Mouse (Mus musculus): Measurements from ENCODE around the gene Ccdc33. TPM values are rescaled to one million over a fixed set of nuclear protein-coding genes. Genes with fewer than 3 reads are reported as not detected.

The Ccdc33 gene
- polyA plus RNA-seq, 1 experiment from 2014 or later: 0.17 TPM

DNA sequence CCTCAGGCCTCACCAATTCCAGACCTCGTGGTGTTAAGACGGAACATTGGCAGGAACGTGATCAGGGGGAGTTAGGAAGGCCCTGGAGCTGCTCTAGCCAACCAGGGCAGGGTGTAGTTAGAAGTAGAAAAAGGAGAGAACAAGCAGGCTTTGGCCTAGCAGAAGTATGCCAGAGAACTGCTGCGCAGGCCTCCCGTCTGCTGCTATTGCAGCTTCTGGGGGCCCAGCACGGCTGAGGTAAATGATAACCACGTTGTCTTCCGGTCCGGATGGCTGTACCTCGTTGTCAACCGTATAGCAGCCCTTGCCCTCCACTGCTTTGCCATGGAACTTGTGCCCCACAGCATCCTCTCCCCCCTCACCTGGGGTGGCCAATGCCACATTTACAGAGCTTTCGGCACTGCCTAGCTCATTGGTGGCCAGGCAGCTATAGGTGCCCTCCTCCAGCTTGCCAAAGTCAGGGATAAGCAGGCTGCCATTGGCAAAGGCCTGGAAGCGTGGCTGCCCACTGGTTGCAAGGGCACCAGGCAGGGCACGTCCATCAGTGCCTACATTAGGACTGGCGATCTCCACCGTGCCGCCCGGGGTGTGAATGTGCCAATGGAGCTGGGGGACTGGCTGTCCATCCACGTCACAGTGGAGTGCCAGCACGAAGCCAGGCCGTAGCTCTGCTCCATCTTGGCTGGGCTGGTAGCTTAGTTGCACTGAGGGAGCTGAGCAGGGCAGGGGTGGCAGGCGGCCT lies 38.4 kb upstream of the Ccdc33 start:
- H3K9ac ChIP-seq (ENCODE audit: low read length): no peak overlapping the region; the same call in 1 of the 2 replicates
- H3K9me3 ChIP-seq (ENCODE audit: control insufficient read depth, low read length): no peaks in the 10 kb centered on the region
- peaks cover 5% of the 10 kb centered on the region; the same call in 1 of the 2 replicates for H3K36me3 ChIP-seq (ENCODE audit: control insufficient read depth, insufficient read depth, low read length)
- H3K4me1 ChIP-seq (ENCODE audit: control insufficient read depth, insufficient read depth, low read length): peaks cover 50% of the 10 kb centered on the region
- WGBS: 87% methylated on average over 22 of the region's 22 CpGs
- ATAC-seq (ENCODE audit: insufficient number of reproducible peaks, low FRiP score, low TSS enrichment, low read depth) (no peak), DNase-seq (ENCODE audit: low spot score) (no peak)
- peak overlapping the region; percentile 47 for H3K4me2 ChIP-seq (ENCODE audit: low read depth, severe bottlenecking)
- peak overlapping the region; percentile 92; the same call in 1 of the 2 replicates for H3K27ac ChIP-seq (replicated peaks; ENCODE audit: low read depth, low read length)
- H3K4me3 ChIP-seq (ENCODE audit: low read depth, low read length): no peak overlapping the region; the same call in 1 of the 2 replicates
- no peaks in the 10 kb centered on the region for H3K27me3 ChIP-seq (ENCODE audit: control insufficient read depth, insufficient read depth, low read length)

DNA sequence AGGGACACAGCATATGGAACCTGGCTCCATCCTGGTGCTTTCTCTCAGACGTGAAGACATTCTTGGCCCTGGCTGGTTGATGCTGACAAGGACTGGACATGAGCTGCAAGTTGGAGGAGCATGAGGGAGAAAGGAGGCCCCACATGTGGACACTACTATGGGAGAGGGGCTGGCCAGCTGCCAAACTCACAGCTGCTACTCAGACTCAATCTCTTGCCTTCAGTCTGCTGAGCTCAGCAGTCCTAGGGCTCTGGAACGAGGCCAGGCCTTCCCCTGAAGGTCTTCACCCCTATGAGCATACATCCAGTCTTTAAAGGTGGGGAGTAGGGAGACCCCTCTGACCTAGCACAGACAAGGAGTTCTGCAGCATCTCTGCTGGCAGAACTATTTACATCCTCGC lies 36.7 kb upstream of the Ccdc33 start:
- Histone ChIP-seq H3K27me3 (ENCODE audit: control insufficient read depth, insufficient read depth, low read length) (no peaks in the 10 kb centered on the region), H3K9me3 (ENCODE audit: control insufficient read depth, low read length) (no peaks in the 10 kb centered on the region), H3K9ac (ENCODE audit: low read length) (no peak overlapping the region), H3K27ac (replicated peaks; ENCODE audit: low read depth, low read length) (peak overlapping the region; percentile 15; the same call in 1 of the 2 replicates), H3K4me3 (ENCODE audit: low read depth, low read length) (no peak overlapping the region), H3K4me1 (ENCODE audit: control insufficient read depth, insufficient read depth, low read length) (peaks cover 49% of the 10 kb centered on the region), H3K36me3 (ENCODE audit: control insufficient read depth, insufficient read depth, low read length) (peaks cover 5% of the 10 kb centered on the region; the same call in 1 of the 2 replicates), H3K4me2 (ENCODE audit: low read depth, severe bottlenecking) (no peak overlapping the region)
- DNase-seq (ENCODE audit: low spot score): no peak
- WGBS: 58% methylated on average over 3 of the region's 3 CpGs
- no peak for ATAC-seq (ENCODE audit: insufficient number of reproducible peaks, low FRiP score, low TSS enrichment, low read depth)

DNA sequence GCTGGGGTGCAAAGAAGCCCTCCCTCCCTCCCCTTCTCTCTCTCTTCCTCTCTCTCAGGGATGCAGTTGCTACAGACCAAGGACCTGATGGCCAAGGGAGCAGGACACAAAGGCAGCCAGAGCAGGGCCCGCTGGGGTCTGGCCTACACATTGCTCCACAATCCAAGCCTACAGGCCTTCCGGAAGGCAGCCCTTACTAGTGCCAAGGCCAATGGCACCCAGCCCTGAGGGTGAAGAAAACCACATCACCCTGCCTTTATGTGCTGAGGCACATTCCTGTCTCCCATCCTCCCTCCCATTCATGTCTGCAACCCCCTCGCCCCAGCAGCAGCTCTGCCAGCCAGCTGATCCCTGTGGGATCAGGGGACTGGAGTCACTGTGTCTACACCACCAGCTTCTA lies 34.5 kb upstream of the Ccdc33 start:
- H3K4me3 ChIP-seq (ENCODE audit: low read depth, low read length): no peak overlapping the region
- DNase-seq (ENCODE audit: low spot score) (no peak), ATAC-seq (ENCODE audit: insufficient number of reproducible peaks, low FRiP score, low TSS enrichment, low read depth) (no peak)
- no peaks in the 10 kb centered on the region for H3K9me3 ChIP-seq (ENCODE audit: control insufficient read depth, low read length)
- WGBS: 82% methylated on average over 3 of the region's 3 CpGs
- no peak overlapping the region for H3K9ac ChIP-seq (ENCODE audit: low read length)
- H3K4me2 ChIP-seq (ENCODE audit: low read depth, severe bottlenecking): no peak overlapping the region
- H3K4me1 ChIP-seq (ENCODE audit: control insufficient read depth, insufficient read depth, low read length): peaks cover 27% of the 10 kb centered on the region
- H3K27me3 ChIP-seq (ENCODE audit: control insufficient read depth, insufficient read depth, low read length): no peaks in the 10 kb centered on the region
- H3K36me3 ChIP-seq (ENCODE audit: control insufficient read depth, insufficient read depth, low read length): peaks cover 8% of the 10 kb centered on the region
- peak overlapping the region; percentile 40; the same call in 1 of the 2 replicates for H3K27ac ChIP-seq (replicated peaks; ENCODE audit: low read depth, low read length)

DNA sequence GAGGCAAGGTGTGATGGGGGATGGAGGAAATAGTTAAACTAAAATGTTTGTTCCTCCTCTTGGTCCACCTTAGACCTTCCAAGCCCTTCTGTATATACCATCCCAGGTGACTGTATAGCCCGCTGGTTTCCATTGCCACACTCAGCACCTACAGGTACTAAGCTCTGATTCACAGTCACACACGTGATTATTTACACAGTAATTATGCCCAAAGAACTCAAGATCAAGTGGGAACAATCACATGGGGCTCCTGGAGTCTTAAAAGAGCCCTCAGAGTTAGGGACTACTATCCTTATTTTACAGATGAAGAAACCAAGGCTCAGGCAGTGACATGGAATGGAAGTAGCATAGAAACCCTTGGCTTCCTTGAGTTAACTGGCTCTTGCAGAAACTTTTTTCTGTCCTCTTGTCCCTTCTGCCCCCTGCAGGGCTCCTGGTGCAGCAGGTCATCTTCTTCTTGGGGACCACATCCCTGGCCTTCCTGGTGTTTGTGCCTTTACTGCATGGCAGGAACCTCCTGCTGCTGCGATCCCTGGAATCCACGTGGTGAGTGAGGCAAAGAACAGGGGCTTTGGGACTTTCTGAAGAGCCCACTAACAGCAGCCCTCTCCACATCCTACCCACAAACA lies 32.2 kb upstream of the Ccdc33 start:
- no peak for ATAC-seq (ENCODE audit: insufficient number of reproducible peaks, low FRiP score, low TSS enrichment, low read depth)
- no peak for DNase-seq (ENCODE audit: low spot score)
- no peak overlapping the region for H3K4me3 ChIP-seq (ENCODE audit: low read depth, low read length)
- peaks cover 8% of the 10 kb centered on the region for H3K36me3 ChIP-seq (ENCODE audit: control insufficient read depth, insufficient read depth, low read length)
- WGBS: 77% methylated on average over 4 of the region's 4 CpGs
- H3K27me3 ChIP-seq (ENCODE audit: control insufficient read depth, insufficient read depth, low read length): no peaks in the 10 kb centered on the region
- H3K4me2 ChIP-seq (ENCODE audit: low read depth, severe bottlenecking): no peak overlapping the region
- peaks cover 14% of the 10 kb centered on the region for H3K4me1 ChIP-seq (ENCODE audit: control insufficient read depth, insufficient read depth, low read length)
- no peak overlapping the region for H3K9ac ChIP-seq (ENCODE audit: low read length)
- no peaks in the 10 kb centered on the region for H3K9me3 ChIP-seq (ENCODE audit: control insufficient read depth, low read length)
- H3K27ac ChIP-seq (replicated peaks; ENCODE audit: low read depth, low read length): no peak overlapping the region

DNA sequence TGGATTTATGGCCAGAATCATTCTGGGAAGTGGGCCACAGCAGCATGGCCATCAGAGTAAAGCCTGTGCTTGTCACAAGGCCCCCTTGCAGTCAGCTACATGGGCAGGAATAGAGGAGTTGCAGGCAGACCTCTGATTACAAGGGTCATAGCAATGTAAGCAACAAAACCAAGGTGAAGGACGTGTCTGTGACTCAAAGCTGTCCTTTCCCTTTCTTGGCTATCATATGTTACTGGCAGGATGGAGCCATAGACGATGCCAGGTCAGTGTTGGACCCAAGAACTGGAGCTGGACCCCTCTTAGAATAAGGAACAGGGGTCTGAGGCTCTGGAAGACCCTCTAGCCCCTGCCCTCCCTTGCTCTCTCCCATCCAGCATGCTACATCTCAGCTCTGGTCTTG lies 30.2 kb upstream of the Ccdc33 start:
- DNase-seq (ENCODE audit: low spot score): no peak
- no peak for ATAC-seq (ENCODE audit: insufficient number of reproducible peaks, low FRiP score, low TSS enrichment, low read depth)
- Histone ChIP-seq H3K9me3 (ENCODE audit: control insufficient read depth, low read length) (no peaks in the 10 kb centered on the region), H3K36me3 (ENCODE audit: control insufficient read depth, insufficient read depth, low read length) (peaks cover 6% of the 10 kb centered on the region), H3K9ac (ENCODE audit: low read length) (no peak overlapping the region), H3K27ac (replicated peaks; ENCODE audit: low read depth, low read length) (no peak overlapping the region), H3K4me3 (ENCODE audit: low read depth, low read length) (no peak overlapping the region), H3K27me3 (ENCODE audit: control insufficient read depth, insufficient read depth, low read length) (no peaks in the 10 kb centered on the region), H3K4me2 (ENCODE audit: low read depth, severe bottlenecking) (no peak overlapping the region), H3K4me1 (ENCODE audit: control insufficient read depth, insufficient read depth, low read length) (peaks cover 10% of the 10 kb centered on the region)
- 76% methylated on average over 2 of the region's 2 CpGs for WGBS

DNA sequence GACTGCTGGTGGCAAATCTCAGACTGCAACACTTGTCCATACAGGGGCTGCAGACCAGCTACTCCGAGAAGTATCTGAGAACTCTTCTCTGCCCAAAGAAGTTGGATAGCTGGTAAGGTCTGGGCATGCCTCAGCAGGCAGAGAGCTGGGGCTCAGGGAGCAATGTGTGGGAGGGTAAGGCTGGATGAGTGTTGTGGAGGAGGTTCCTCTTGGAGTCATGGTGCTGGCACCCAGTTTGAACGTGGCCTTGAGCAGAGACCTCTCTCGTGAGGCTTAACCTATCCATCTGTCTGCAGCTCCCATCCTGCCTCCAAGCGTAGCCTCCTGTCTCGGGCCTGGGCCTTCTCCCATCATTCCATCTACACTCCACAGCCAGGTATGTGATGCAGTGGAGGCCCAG lies 26.8 kb upstream of the Ccdc33 start:
- DNase-seq (ENCODE audit: low spot score) (no peak), ATAC-seq (ENCODE audit: insufficient number of reproducible peaks, low FRiP score, low TSS enrichment, low read depth) (no peak)
- WGBS: 84% methylated on average over 5 of the region's 5 CpGs
- no peak overlapping the region for H3K4me3 ChIP-seq (ENCODE audit: low read depth, low read length)
- H3K4me2 ChIP-seq (ENCODE audit: low read depth, severe bottlenecking): no peak overlapping the region
- peaks cover 6% of the 10 kb centered on the region for H3K36me3 ChIP-seq (ENCODE audit: control insufficient read depth, insufficient read depth, low read length)
- H3K27me3 ChIP-seq (ENCODE audit: control insufficient read depth, insufficient read depth, low read length): no peaks in the 10 kb centered on the region
- no peaks in the 10 kb centered on the region for H3K9me3 ChIP-seq (ENCODE audit: control insufficient read depth, low read length)
- H3K4me1 ChIP-seq (ENCODE audit: control insufficient read depth, insufficient read depth, low read length): peaks cover 9% of the 10 kb centered on the region
- H3K27ac ChIP-seq (replicated peaks; ENCODE audit: low read depth, low read length): no peak overlapping the region
- no peak overlapping the region for H3K9ac ChIP-seq (ENCODE audit: low read length)

DNA sequence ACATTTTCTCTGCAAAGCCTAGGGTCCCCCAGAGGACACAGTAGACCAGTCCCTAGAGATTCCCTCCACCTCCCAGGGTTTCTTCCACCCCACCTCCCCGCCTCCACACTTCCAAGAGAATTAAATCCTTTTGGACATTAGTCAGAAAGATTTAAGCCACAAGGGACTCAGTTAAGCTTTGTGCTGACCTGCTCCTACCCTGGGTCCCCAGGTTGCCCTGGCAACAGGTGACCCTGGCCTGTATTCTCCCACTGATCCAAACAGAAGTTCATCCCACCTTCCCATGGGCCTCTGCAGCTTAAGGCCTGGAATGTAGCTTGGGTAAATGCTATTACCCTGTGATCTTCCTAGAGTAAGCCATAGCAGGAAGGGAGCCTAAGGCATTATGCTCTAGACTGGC lies 26.0 kb upstream of the Ccdc33 start:
- Histone ChIP-seq H3K4me3 (ENCODE audit: low read depth, low read length) (no peak overlapping the region), H3K27me3 (ENCODE audit: control insufficient read depth, insufficient read depth, low read length) (no peaks in the 10 kb centered on the region), H3K27ac (replicated peaks; ENCODE audit: low read depth, low read length) (no peak overlapping the region), H3K4me2 (ENCODE audit: low read depth, severe bottlenecking) (no peak overlapping the region), H3K36me3 (ENCODE audit: control insufficient read depth, insufficient read depth, low read length) (peaks cover 6% of the 10 kb centered on the region), H3K4me1 (ENCODE audit: control insufficient read depth, insufficient read depth, low read length) (peaks cover 9% of the 10 kb centered on the region), H3K9ac (ENCODE audit: low read length) (no peak overlapping the region), H3K9me3 (ENCODE audit: control insufficient read depth, low read length) (no peaks in the 10 kb centered on the region)
- ATAC-seq (ENCODE audit: insufficient number of reproducible peaks, low FRiP score, low TSS enrichment, low read depth) (no peak), DNase-seq (ENCODE audit: low spot score) (no peak)
- 43% methylated on average over 1 of the region's 1 CpGs for WGBS

DNA sequence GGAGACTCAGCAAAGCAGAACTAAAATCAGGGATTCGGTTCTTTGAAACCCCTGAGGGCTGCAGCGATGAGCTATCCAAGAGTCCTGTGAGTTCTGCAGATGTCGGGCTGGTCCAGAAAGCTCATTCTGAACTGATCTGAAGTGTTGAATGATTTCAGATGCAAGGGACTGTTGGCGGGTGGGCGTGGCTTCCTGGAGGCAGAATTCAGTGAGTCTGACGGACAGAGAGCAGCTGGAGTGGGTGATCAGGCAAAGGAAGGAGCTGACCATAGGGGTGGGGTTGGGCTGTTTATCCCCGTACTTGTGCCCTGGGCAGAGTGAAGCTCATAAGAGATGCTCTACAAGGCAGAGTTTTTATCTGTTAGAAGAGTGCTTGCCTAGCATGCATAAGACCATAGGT lies 24.8 kb upstream of the Ccdc33 start:
- DNase-seq (ENCODE audit: low spot score): peak; percentile 45
- peaks cover 9% of the 10 kb centered on the region for H3K4me1 ChIP-seq (ENCODE audit: control insufficient read depth, insufficient read depth, low read length)

More for the DNA sequence above, 24.8 kb upstream of the Ccdc33 start:
- H3K4me3 ChIP-seq (ENCODE audit: low read depth, low read length): no peak overlapping the region
- no peaks in the 10 kb centered on the region for H3K27me3 ChIP-seq (ENCODE audit: control insufficient read depth, insufficient read depth, low read length)
- no peak overlapping the region for H3K4me2 ChIP-seq (ENCODE audit: low read depth, severe bottlenecking)
- no peak overlapping the region for H3K27ac ChIP-seq (replicated peaks; ENCODE audit: low read depth, low read length)
- H3K36me3 ChIP-seq (ENCODE audit: control insufficient read depth, insufficient read depth, low read length): peaks cover 3% of the 10 kb centered on the region
- no peak overlapping the region for H3K9ac ChIP-seq (ENCODE audit: low read length)
- no peak for ATAC-seq (ENCODE audit: insufficient number of reproducible peaks, low FRiP score, low TSS enrichment, low read depth)
- no peaks in the 10 kb centered on the region for H3K9me3 ChIP-seq (ENCODE audit: control insufficient read depth, low read length)
- WGBS: 36% methylated on average over 7 of the region's 7 CpGs
